Mouse (Mus musculus) myocyte (in vitro differentiated cells): ENCODE measurements at regions not wholly inside any gene's neighbourhood (a gene's known extent, or its start where the extent isn't known, plus 50 kb on each side); places are given as distances from the start of the nearest gene placed in this dataset.

ENCODE experiments used
- MAX ChIP-seq: IDR thresholded peaks from one replicate; pipeline ENCODE4 v1.6.1; 2011; ENCODE audit warnings: low read depth, mild to moderate bottlenecking, control low read depth
- MYOG ChIP-seq, 3 experiments: IDR thresholded peaks; one replicate each; pipeline ENCODE4 v1.6.1; 2011; ENCODE audit warnings: control low read depth in 2 of 3, low read depth in 2 of 3, mild to moderate bottlenecking in 2 of 3; ENCODE audit not compliant: insufficient read length in 2 of 3, control insufficient read depth in 1 of 3, insufficient read depth in 1 of 3
- POLR2A ChIP-seq: IDR thresholded peaks from one replicate; pipeline ENCODE4 v1.6.1; 2011; ENCODE audit warnings: low read depth, mild to moderate bottlenecking, control low read depth, moderate library complexity; ENCODE audit not compliant: insufficient read length
- TCF3 ChIP-seq: IDR thresholded peaks from one replicate; pipeline ENCODE4 v1.6.1; 2011; ENCODE audit warnings: low read depth, control low read depth; ENCODE audit not compliant: insufficient read length
- USF1 ChIP-seq: IDR thresholded peaks from one replicate; pipeline ENCODE4 v1.6.1; 2011; ENCODE audit warnings: low read depth, mild to moderate bottlenecking, control low read depth, moderate library complexity

DNA sequence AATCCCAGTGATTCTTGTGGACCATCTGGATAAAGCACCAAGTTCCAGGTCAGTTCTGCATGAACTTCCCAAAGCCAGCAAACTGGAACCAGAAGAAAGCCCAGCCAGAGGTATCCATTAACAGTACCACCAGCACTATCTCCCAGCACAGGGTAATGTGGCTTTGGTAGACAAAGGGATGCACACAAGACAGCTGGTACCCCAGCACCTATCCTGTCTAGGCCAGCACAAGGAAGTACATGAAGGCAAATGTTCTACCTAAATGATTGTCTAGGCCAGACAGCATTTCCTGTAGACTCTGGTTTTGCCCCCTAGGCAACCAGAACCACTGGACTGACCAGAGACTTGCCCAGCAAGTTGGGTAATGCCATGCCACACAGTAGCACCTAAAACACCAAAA lies 62.6 kb upstream of the Nid2 start:
- no peak for TF ChIP-seq POLR2A
- no peak for TF ChIP-seq TCF3
- no peak for TF ChIP-seq USF1
- TF ChIP-seq MAX = no peak
- no peak for TF ChIP-seq MYOG (IDR thresholded peaks at IDR 0.05; ENCODE audit: control insufficient read depth in 1 of 3, insufficient read depth in 1 of 3, insufficient read length in 2 of 3, low read depth in 2 of 3)
